Mouse (Mus musculus) cerebellum, adult 8-10 months (tissue): ENCODE measurements around the gene Clcn7.
A peak's percentile ranks its signal among the peaks of the same experiment; 100 is the strongest.
"Not testable (repeated sequence)": the region's sequence is repeated elsewhere in the genome, so short reads cannot be mapped to it uniquely, and the experiment has no call there.

Experiments used
- DNase-seq: peaks from one replicate; pipeline ENCODE4 v3.0.0; 2022

Clcn7 gene

GRCm38 (mm10) chr17:25133275-25133698 is at the start of gene Clcn7:
Gene Clcn7, plus strand, starts transcription at chr17:25133391.
- peak; percentile 92 for DNase-seq

GRCm38 (mm10) chr17:25083444-25083931 is 49.7 kb upstream of the Clcn7 start, which contains the start of gene Tmem204:
Gene Tmem204, minus strand, starts transcription at chr17:25083591.
- DNase-seq, result no peak

GRCm38 (mm10) chr17:25084835-25085385 is 48.3 kb upstream of the Clcn7 start:
- DNase-seq, result no peak

GRCm38 (mm10) chr17:25086724-25087123 is 46.5 kb upstream of the Clcn7 start:
- DNase-seq, result no peak

- DNase-seq, result no peak
Observed at GRCm38 (mm10) chr17:25089158-25089557, 44.0 kb upstream of the Clcn7 start.

- no peak for DNase-seq
Observed at GRCm38 (mm10) chr17:25090450-25090849, 42.7 kb upstream of the Clcn7 start.

GRCm38 (mm10) chr17:25096221-25096620 is 37.0 kb upstream of the Clcn7 start:
- peak; percentile 46 for DNase-seq

GRCm38 (mm10) chr17:25100052-25100451 is 33.1 kb upstream of the Clcn7 start:
- no peak for DNase-seq

- DNase-seq, result no peak
Observed at GRCm38 (mm10) chr17:25101338-25101737, 31.9 kb upstream of the Clcn7 start.

GRCm38 (mm10) chr17:25107786-25108185 is 25.4 kb upstream of the Clcn7 start:
- DNase-seq, result no peak

- no peak for DNase-seq
Observed at GRCm38 (mm10) chr17:25109578-25109977, 23.6 kb upstream of the Clcn7 start.

GRCm38 (mm10) chr17:25110590-25110989 is 22.6 kb upstream of the Clcn7 start:
- no peak for DNase-seq

GRCm38 (mm10) chr17:25111220-25111619 is 22.0 kb upstream of the Clcn7 start:
- no peak for DNase-seq

GRCm38 (mm10) chr17:25111739-25112422 is 21.3 kb upstream of the Clcn7 start:
- DNase-seq, result peak; percentile 65

- no peak for DNase-seq
Observed at GRCm38 (mm10) chr17:25112423-25112810, 20.8 kb upstream of the Clcn7 start.

GRCm38 (mm10) chr17:25114908-25115645 is 18.1 kb upstream of the Clcn7 start:
- DNase-seq, result no peak

- peak; percentile 93 for DNase-seq
Observed at GRCm38 (mm10) chr17:25115664-25116432, 17.3 kb upstream of the Clcn7 start, which contains the start of gene Telo2. Gene Telo2, minus strand, starts transcription at chr17:25115967.

GRCm38 (mm10) chr17:25117263-25117662 is 15.9 kb upstream of the Clcn7 start:
- no peak for DNase-seq

GRCm38 (mm10) chr17:25120406-25120805 is 12.8 kb upstream of the Clcn7 start, which contains the start of gene Ptx4:
Gene Ptx4, plus strand, starts transcription at chr17:25120760.
- no peak for DNase-seq

GRCm38 (mm10) chr17:25123979-25124378 is 9.2 kb upstream of the Clcn7 start:
- DNase-seq, result no peak

GRCm38 (mm10) chr17:25125442-25126060 is 7.6 kb upstream of the Clcn7 start:
- DNase-seq, result not testable (repeated sequence)

GRCm38 (mm10) chr17:25127079-25127478 is 6.1 kb upstream of the Clcn7 start:
- no peak for DNase-seq
